In genomic region chr1:65407441-65407840, GRCm38 (mm10) we compare ENCODE assay signal across 25 mouse cellular contexts.
DNase-seq lines count a peak whose midpoint lies in the region; ATAC-seq and TF ChIP-seq lines count a peak whose summit lies in the region.
"Had no signal": no experiment of that assay in that cellular context is flagged by ENCODE, and none has a peak within 500 bp of the region (broad histone marks: within the 10 kb centered on the region; RNA-seq: fewer than 3 reads in every experiment).

No protein-coding gene starts in this region.

- no peak overlapping the region for H3K4me3 ChIP-seq in liver, postnatal 0 days (ENCODE audit: low read depth, low read length)
- H3K4me3 ChIP-seq in liver, embryonic 12.5 days, result no peak overlapping the region
- H3K4me3 ChIP-seq: embryonic facial prominence, embryonic 12.5 days; forebrain, embryonic 12.5 days; heart, embryonic 10.5 days; hindbrain, embryonic 12.5 days had no signal

- peak; percentile 8 to 51 for DNase-seq in kidney, adult 8-10 months
- DNase-seq in kidney, postnatal 10 days, result no peak
- DNase-seq in liver, postnatal 0 days, result peak; percentile 25
- DNase-seq in ES-CJ7 (ENCODE audit: low read depth, low spot score) (peak; percentile 17), R1 (ENCODE audit: low read depth, low spot score) (peak; percentile 16)
- DNase-seq in right cerebral cortex, postnatal 4 days, result no peak
- DNase-seq in layer of hippocampus, postnatal 10 days (ENCODE audit: low spot score in 2 of 2), result no peak
- DNase-seq: adrenal gland, adult 8-10 months; adrenal gland, postnatal 36 days; cerebellum, adult 11 months; cerebellum, adult 9-10 months; cerebellum, postnatal 25 days; gastrocnemius, postnatal 10 days; heart, adult 18-20 months; heart, postnatal 10 days; heart, postnatal 4 days had no signal

- no peak overlapping the region for H3K27ac ChIP-seq in liver, postnatal 0 days (ENCODE audit: low read depth)
- H3K27ac ChIP-seq in liver, embryonic 12.5 days, result no peak overlapping the region
- H3K27ac ChIP-seq: embryonic facial prominence, embryonic 12.5 days; forebrain, embryonic 12.5 days; heart, embryonic 10.5 days; hindbrain, embryonic 12.5 days had no signal

- no peaks in the 10 kb centered on the region for H3K4me1 ChIP-seq in liver, postnatal 0 days (ENCODE audit: insufficient read depth)
- no peaks in the 10 kb centered on the region for H3K4me1 ChIP-seq in liver, embryonic 12.5 days
- H3K4me1 ChIP-seq: embryonic facial prominence, embryonic 12.5 days; forebrain, embryonic 12.5 days; heart, embryonic 10.5 days; hindbrain, embryonic 12.5 days had no signal

- H3K36me3 ChIP-seq in liver, postnatal 0 days (replicated peaks; ENCODE audit: insufficient read depth, low read length), result no peaks in the 10 kb centered on the region
- no peaks in the 10 kb centered on the region for H3K36me3 ChIP-seq in liver, embryonic 12.5 days
- H3K36me3 ChIP-seq: embryonic facial prominence, embryonic 12.5 days; forebrain, embryonic 12.5 days; G1E; heart, embryonic 10.5 days; hindbrain, embryonic 12.5 days had no signal

- WGBS in liver, postnatal 0 days (ENCODE audit: insufficient replicate concordance), result 60% methylated on average over 5 of the region's 5 CpGs
- 68% methylated on average over 5 of the region's 5 CpGs for WGBS in liver, embryonic 12.5 days (ENCODE audit: insufficient replicate concordance)

- TF ChIP-seq EP300 in liver, postnatal 0 days (IDR thresholded peaks at IDR 0.05; ENCODE audit: low read depth), result no peak

- TF ChIP-seq CTCF in liver, postnatal 0 days (IDR thresholded peaks at IDR 0.05; ENCODE audit: low read depth), result no peak

- no peaks in the 10 kb centered on the region; the same call in 1 of the 2 replicates for H3K9me3 ChIP-seq in liver, postnatal 0 days (ENCODE audit: low read length)
- no peaks in the 10 kb centered on the region for H3K9me3 ChIP-seq in liver, embryonic 12.5 days (replicated peaks)
- H3K9me3 ChIP-seq: embryonic facial prominence, embryonic 12.5 days; forebrain, embryonic 12.5 days; G1E; heart, embryonic 10.5 days; hindbrain, embryonic 12.5 days had no signal

- no peak overlapping the region for H3K9ac ChIP-seq in liver, postnatal 0 days (replicated peaks)
- H3K9ac ChIP-seq in liver, embryonic 12.5 days, result no peak overlapping the region
- H3K9ac ChIP-seq: embryonic facial prominence, embryonic 12.5 days; forebrain, embryonic 12.5 days; hindbrain, embryonic 12.5 days had no signal

- H3K4me2 ChIP-seq in liver, postnatal 0 days (ENCODE audit: low read depth, low read length), result no peak overlapping the region
- H3K4me2 ChIP-seq in liver, embryonic 12.5 days, result no peak overlapping the region
- H3K4me2 ChIP-seq: embryonic facial prominence, embryonic 12.5 days; forebrain, embryonic 12.5 days; hindbrain, embryonic 12.5 days had no signal

- H3K27me3 ChIP-seq in liver, postnatal 0 days (ENCODE audit: insufficient read depth, low read length), result no peaks in the 10 kb centered on the region
- no peaks in the 10 kb centered on the region for H3K27me3 ChIP-seq in liver, embryonic 12.5 days (replicated peaks)
- H3K27me3 ChIP-seq: embryonic facial prominence, embryonic 12.5 days; forebrain, embryonic 12.5 days; hindbrain, embryonic 12.5 days; Patski had no signal

- peak; percentile 78 for ATAC-seq in liver, postnatal 0 days
- no peak for ATAC-seq in liver, embryonic 12.5 days
- ATAC-seq: forebrain, embryonic 16.5 days; hindbrain, embryonic 16.5 days; Patski had no signal

Comparison
In these comparisons a context has a peak if more than half of its experiments do, and no peak if none do; other contexts are left out.
1. DNase-seq: peak in kidney, adult 8-10 months (2 of 2), liver, postnatal 0 days (single experiment), ES-CJ7 (single experiment) and R1 (single experiment); none in kidney, postnatal 10 days (single experiment), right cerebral cortex, postnatal 4 days (single experiment) and layer of hippocampus, postnatal 10 days (0 of 2).